Mouse (Mus musculus): ENCODE measurements at regions not wholly inside any gene's neighbourhood (a gene's known extent, or its start where the extent isn't known, plus 50 kb on each side); places are given as distances from the start of the nearest gene placed in this dataset.

GRCm38 (mm10) chr8:25440391-25441056 is 616.4 kb upstream of the Adam5 start:
- H3K4me1 ChIP-seq (ENCODE audit: control insufficient read depth, insufficient read depth), result 0 out of 2 replicates have a peak, but pooled peaks cover 3% of the 10 kb centered on the region
- ATAC-seq (ENCODE audit: insufficient read depth, low read depth), result no peak; the same call in 1 of the 2 replicates
- H3K9ac ChIP-seq (replicated peaks; ENCODE audit: low read depth, low read length), result no peak overlapping the region
- 22% methylated on average over 13 of the region's 13 CpGs for WGBS
- H3K4me3 ChIP-seq (ENCODE audit: low read depth, low read length), result no peak overlapping the region
- peak overlapping the region; percentile 23; the same call in 1 of the 2 replicates for H3K4me2 ChIP-seq (ENCODE audit: low read depth, low read length)
- no peak for DNase-seq (ENCODE audit: low spot score)
- H3K36me3 ChIP-seq (replicated peaks; ENCODE audit: control insufficient read depth, insufficient read depth, low read length), result no peaks in the 10 kb centered on the region
- no peak overlapping the region; the same call in 1 of the 2 replicates for H3K27ac ChIP-seq (ENCODE audit: low read depth)
- H3K27me3 ChIP-seq (ENCODE audit: control insufficient read depth, insufficient read depth, low read length), result 0 out of 2 replicates have a peak, but pooled peaks cover 7% of the 10 kb centered on the region
- TF ChIP-seq CTCF (IDR thresholded peaks at IDR 0.05; ENCODE audit: low read depth), result no peak
- TF ChIP-seq EP300 (IDR thresholded peaks at IDR 0.05; ENCODE audit: low read depth), result no peak
- H3K9me3 ChIP-seq (replicated peaks; ENCODE audit: control insufficient read depth, low read length), result no peaks in the 10 kb centered on the region

GRCm38 (mm10) chr8:25439971-25440370 is 615.8 kb upstream of the Adam5 start:
- H3K4me2 ChIP-seq (ENCODE audit: low read depth, low read length), result no peak overlapping the region
- 49% methylated on average over 12 of the region's 12 CpGs for WGBS
- H3K4me3 ChIP-seq (ENCODE audit: low read depth, low read length), result no peak overlapping the region
- no peak overlapping the region for H3K27ac ChIP-seq (ENCODE audit: low read depth)
- 0 out of 2 replicates have a peak, but pooled peaks cover under 1% of the 10 kb centered on the region for H3K4me1 ChIP-seq (ENCODE audit: control insufficient read depth, insufficient read depth)
- no peaks in the 10 kb centered on the region for H3K36me3 ChIP-seq (replicated peaks; ENCODE audit: control insufficient read depth, insufficient read depth, low read length)
- ATAC-seq (ENCODE audit: insufficient read depth, low read depth) (no peak), DNase-seq (ENCODE audit: low spot score) (no peak)
- no peak for TF ChIP-seq EP300 (IDR thresholded peaks at IDR 0.05; ENCODE audit: low read depth)
- TF ChIP-seq CTCF (IDR thresholded peaks at IDR 0.05; ENCODE audit: low read depth), result no peak
- no peaks in the 10 kb centered on the region for H3K9me3 ChIP-seq (replicated peaks; ENCODE audit: control insufficient read depth, low read length)
- H3K27me3 ChIP-seq (ENCODE audit: control insufficient read depth, insufficient read depth, low read length), result 0 out of 2 replicates have a peak, but pooled peaks cover 7% of the 10 kb centered on the region
- H3K9ac ChIP-seq (replicated peaks; ENCODE audit: low read depth, low read length), result no peak overlapping the region

GRCm38 (mm10) chr8:25438021-25438620 is 614.0 kb upstream of the Adam5 start:
- no peak overlapping the region for H3K9ac ChIP-seq (replicated peaks; ENCODE audit: low read depth, low read length)
- H3K27ac ChIP-seq (ENCODE audit: low read depth), result no peak overlapping the region
- no peak for ATAC-seq (ENCODE audit: insufficient read depth, low read depth)
- H3K36me3 ChIP-seq (replicated peaks; ENCODE audit: control insufficient read depth, insufficient read depth, low read length), result no peaks in the 10 kb centered on the region
- 0 out of 2 replicates have a peak, but pooled peaks cover 7% of the 10 kb centered on the region for H3K27me3 ChIP-seq (ENCODE audit: control insufficient read depth, insufficient read depth, low read length)
- no peaks in the 10 kb centered on the region for H3K9me3 ChIP-seq (replicated peaks; ENCODE audit: control insufficient read depth, low read length)
- DNase-seq (ENCODE audit: low spot score), result no peak
- WGBS, result 74% methylated on average over 9 of the region's 9 CpGs
- H3K4me2 ChIP-seq (ENCODE audit: low read depth, low read length), result no peak overlapping the region
- no peaks in the 10 kb centered on the region for H3K4me1 ChIP-seq (ENCODE audit: control insufficient read depth, insufficient read depth)
- no peak for TF ChIP-seq EP300 (IDR thresholded peaks at IDR 0.05; ENCODE audit: low read depth)
- TF ChIP-seq CTCF (IDR thresholded peaks at IDR 0.05; ENCODE audit: low read depth), result no peak
- no peak overlapping the region for H3K4me3 ChIP-seq (ENCODE audit: low read depth, low read length)

- H3K4me2 ChIP-seq (ENCODE audit: low read depth, low read length), result no peak overlapping the region
- no peaks in the 10 kb centered on the region for H3K9me3 ChIP-seq (replicated peaks; ENCODE audit: control insufficient read depth, low read length)
- TF ChIP-seq EP300 (IDR thresholded peaks at IDR 0.05; ENCODE audit: low read depth), result no peak
- no peak for TF ChIP-seq CTCF (IDR thresholded peaks at IDR 0.05; ENCODE audit: low read depth)
- H3K9ac ChIP-seq (replicated peaks; ENCODE audit: low read depth, low read length), result no peak overlapping the region
- no peaks in the 10 kb centered on the region for H3K36me3 ChIP-seq (replicated peaks; ENCODE audit: control insufficient read depth, insufficient read depth, low read length)
- 0 out of 2 replicates have a peak, but pooled peaks cover 7% of the 10 kb centered on the region for H3K27me3 ChIP-seq (ENCODE audit: control insufficient read depth, insufficient read depth, low read length)
- DNase-seq (ENCODE audit: low spot score) (no peak), ATAC-seq (ENCODE audit: insufficient read depth, low read depth) (no peak)
- H3K4me3 ChIP-seq (ENCODE audit: low read depth, low read length), result no peak overlapping the region
- WGBS, result 45% methylated on average over 4 of the region's 4 CpGs
- H3K27ac ChIP-seq (ENCODE audit: low read depth), result no peak overlapping the region
- no peaks in the 10 kb centered on the region for H3K4me1 ChIP-seq (ENCODE audit: control insufficient read depth, insufficient read depth)
Measured at GRCm38 (mm10) chr8:25437178-25437577, 613.0 kb upstream of the Adam5 start.

GRCm38 (mm10) chr8:25430552-25430951 is 606.4 kb upstream of the Adam5 start:
- H3K36me3 ChIP-seq (replicated peaks; ENCODE audit: control insufficient read depth, insufficient read depth, low read length), result no peaks in the 10 kb centered on the region
- WGBS, result 26% methylated on average over 5 of the region's 5 CpGs
- H3K27ac ChIP-seq (ENCODE audit: low read depth), result no peak overlapping the region
- no peaks in the 10 kb centered on the region for H3K27me3 ChIP-seq (ENCODE audit: control insufficient read depth, insufficient read depth, low read length)
- H3K4me1 ChIP-seq (ENCODE audit: control insufficient read depth, insufficient read depth), result no peaks in the 10 kb centered on the region
- ATAC-seq (ENCODE audit: insufficient read depth, low read depth) (no peak), DNase-seq (ENCODE audit: low spot score) (no peak)
- 0 out of 2 replicates have a peak, but pooled peaks cover 3% of the 10 kb centered on the region for H3K9me3 ChIP-seq (replicated peaks; ENCODE audit: control insufficient read depth, low read length)
- TF ChIP-seq CTCF (IDR thresholded peaks at IDR 0.05; ENCODE audit: low read depth) (no peak), EP300 (IDR thresholded peaks at IDR 0.05; ENCODE audit: low read depth) (no peak)
- H3K4me3 ChIP-seq (ENCODE audit: low read depth, low read length), result no peak overlapping the region
- H3K4me2 ChIP-seq (ENCODE audit: low read depth, low read length), result no peak overlapping the region
- H3K9ac ChIP-seq (replicated peaks; ENCODE audit: low read depth, low read length), result no peak overlapping the region
